Mouse (Mus musculus): ENCODE results near the gene Col18a1. TPM values are rescaled to one million over a fixed set of nuclear protein-coding genes. Genes with fewer than 3 reads are reported as not detected.
"Not testable (repeated sequence)": the region's sequence is repeated elsewhere in the genome, so short reads cannot be mapped to it uniquely, and the experiment has no call there.

Col18a1 gene
- polyA plus RNA-seq, 1 experiment from 2014 or later = 107 TPM

GRCm38 (mm10) chr10:77150016-77150415 lies 16.3 kb downstream of the Col18a1 start:
- H3K27ac ChIP-seq = no peak overlapping the region
- no peak for ATAC-seq (ENCODE audit: low FRiP score, low read depth)
- no peaks in the 10 kb centered on the region for H3K9me3 ChIP-seq
- WGBS = 43% methylated on average over 8 of the region's 8 CpGs
- no peak overlapping the region for H3K9ac ChIP-seq
- H3K4me1 ChIP-seq = peaks cover 28% of the 10 kb centered on the region
- peak overlapping the region; percentile 52 for H3K4me2 ChIP-seq (replicated peaks)
- H3K4me3 ChIP-seq = no peak overlapping the region
- no peaks in the 10 kb centered on the region for H3K27me3 ChIP-seq (replicated peaks)
- H3K36me3 ChIP-seq = no peaks in the 10 kb centered on the region

DNA sequence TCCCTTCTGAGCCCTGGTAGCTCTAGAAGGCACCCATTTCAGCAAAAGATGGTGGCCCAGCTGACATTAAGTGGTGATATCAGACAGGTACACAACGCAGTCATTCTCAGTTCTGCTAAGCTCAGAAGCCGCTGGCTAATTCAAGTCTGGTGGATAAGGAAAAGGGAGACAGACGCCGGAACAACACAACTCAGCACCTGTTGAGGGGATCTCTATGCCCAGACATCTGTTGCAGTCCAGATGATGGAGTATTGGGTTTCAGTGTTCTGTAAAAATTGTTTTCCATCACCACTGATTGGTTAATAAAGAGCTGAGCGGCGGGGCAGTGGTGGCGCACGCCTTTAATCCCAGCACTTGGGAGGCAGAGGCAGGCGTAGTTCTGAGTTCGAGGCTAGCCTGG lies 18.8 kb downstream of the Col18a1 start:
- Histone ChIP-seq H3K9me3 (no peaks in the 10 kb centered on the region), H3K9ac (no peak overlapping the region), H3K4me3 (no peak overlapping the region), H3K36me3 (no peaks in the 10 kb centered on the region), H3K27me3 (replicated peaks) (no peaks in the 10 kb centered on the region), H3K27ac (no peak overlapping the region), H3K4me1 (peaks cover 27% of the 10 kb centered on the region), H3K4me2 (replicated peaks) (no peak overlapping the region)
- 87% methylated on average over 10 of the region's 10 CpGs for WGBS
- ATAC-seq (ENCODE audit: low FRiP score, low read depth) = no peak

- ATAC-seq (ENCODE audit: low FRiP score, low read depth) = no peak
- Histone ChIP-seq H3K4me1 (peaks cover 21% of the 10 kb centered on the region), H3K27ac (no peak overlapping the region), H3K9me3 (no peaks in the 10 kb centered on the region), H3K9ac (no peak overlapping the region), H3K36me3 (no peaks in the 10 kb centered on the region), H3K4me3 (no peak overlapping the region), H3K4me2 (replicated peaks) (no peak overlapping the region), H3K27me3 (replicated peaks) (no peaks in the 10 kb centered on the region)
- WGBS = 82% methylated on average over 4 of the region's 4 CpGs
Measured at GRCm38 (mm10) chr10:77146901-77147463, 19.4 kb downstream of the Col18a1 start.

GRCm38 (mm10) chr10:77145946-77146345 lies 20.4 kb downstream of the Col18a1 start:
- no peak overlapping the region for H3K4me2 ChIP-seq (replicated peaks)
- no peaks in the 10 kb centered on the region for H3K27me3 ChIP-seq (replicated peaks)
- H3K9me3 ChIP-seq = no peaks in the 10 kb centered on the region
- H3K36me3 ChIP-seq = no peaks in the 10 kb centered on the region
- H3K4me3 ChIP-seq = no peak overlapping the region
- H3K9ac ChIP-seq = no peak overlapping the region
- WGBS = 56% methylated on average over 1 of the region's 1 CpGs
- peaks cover 11% of the 10 kb centered on the region for H3K4me1 ChIP-seq
- no peak overlapping the region for H3K27ac ChIP-seq
- no peak for ATAC-seq (ENCODE audit: low FRiP score, low read depth)

DNA sequence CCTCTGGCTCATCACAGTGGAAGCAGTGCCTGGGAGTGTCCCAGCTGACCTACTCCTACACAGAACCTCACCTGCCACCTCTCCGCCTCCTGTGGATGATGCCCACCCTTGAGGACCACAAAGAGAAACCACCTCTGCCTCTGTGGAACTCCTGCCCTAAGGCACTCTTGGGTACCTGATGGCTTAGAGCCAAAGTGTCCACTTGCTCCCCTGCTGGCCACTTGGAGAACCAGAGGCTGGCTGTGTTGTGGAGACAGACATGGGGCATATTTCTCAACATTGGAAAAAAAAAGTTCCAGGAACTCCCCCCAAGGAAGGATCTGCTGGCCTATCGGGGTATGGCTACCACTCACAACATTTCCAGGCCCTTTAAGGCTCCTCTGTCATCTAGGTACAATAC lies 22.0 kb downstream of the Col18a1 start:
- Histone ChIP-seq H3K4me3 (no peak overlapping the region), H3K27me3 (replicated peaks) (no peaks in the 10 kb centered on the region), H3K27ac (no peak overlapping the region), H3K4me1 (no peaks in the 10 kb centered on the region), H3K36me3 (no peaks in the 10 kb centered on the region), H3K4me2 (replicated peaks) (no peak overlapping the region), H3K9ac (no peak overlapping the region), H3K9me3 (no peaks in the 10 kb centered on the region)
- WGBS = 90% methylated on average over 2 of the region's 2 CpGs
- no peak for ATAC-seq (ENCODE audit: low FRiP score, low read depth)

DNA sequence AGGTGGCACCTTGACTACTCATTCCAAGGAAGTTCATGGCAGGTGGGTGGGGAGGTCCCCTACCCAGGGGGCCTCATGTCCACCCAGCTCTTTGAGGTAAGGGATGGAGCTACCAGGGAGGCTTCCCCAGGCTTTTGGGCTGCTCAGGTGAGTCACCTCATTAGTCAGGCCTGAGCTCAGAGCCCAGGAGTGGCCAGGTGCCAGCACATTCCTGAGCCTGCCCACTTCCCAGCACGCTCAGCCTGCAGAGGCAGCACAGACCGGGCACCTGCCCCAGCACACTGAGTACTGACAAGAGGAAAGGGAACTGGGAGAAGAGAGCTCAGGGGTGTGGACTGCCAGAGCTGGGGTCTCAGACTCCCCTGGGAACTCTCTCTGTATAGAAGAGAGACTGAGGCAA lies 24.0 kb downstream of the Col18a1 start:
- 98% methylated on average over 2 of the region's 2 CpGs for WGBS
- Histone ChIP-seq H3K4me2 (replicated peaks) (no peak overlapping the region), H3K9me3 (no peaks in the 10 kb centered on the region), H3K36me3 (no peaks in the 10 kb centered on the region), H3K9ac (no peak overlapping the region), H3K27ac (no peak overlapping the region), H3K4me3 (no peak overlapping the region), H3K27me3 (replicated peaks) (no peaks in the 10 kb centered on the region), H3K4me1 (no peaks in the 10 kb centered on the region)
- no peak for ATAC-seq (ENCODE audit: low FRiP score, low read depth)

DNA sequence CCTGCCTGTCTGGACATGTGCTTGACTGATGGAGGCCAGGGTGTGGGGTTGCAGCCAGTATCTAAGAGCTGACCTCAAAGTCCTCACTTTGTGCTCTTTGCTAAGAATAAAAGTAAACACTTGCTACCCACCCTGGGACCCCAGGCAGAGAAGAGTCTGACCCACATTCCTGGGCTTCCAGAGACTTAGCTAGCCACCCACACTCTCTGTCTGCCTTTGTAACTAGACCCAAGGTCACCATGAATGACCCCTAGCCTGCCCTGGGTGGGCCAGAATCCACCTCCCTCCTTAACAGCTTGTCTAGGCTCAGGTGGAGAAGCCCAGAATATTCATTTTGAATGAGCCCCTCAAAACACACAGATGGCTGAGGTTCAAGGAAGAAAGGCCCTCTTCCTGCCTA lies 28.0 kb downstream of the Col18a1 start:
- Histone ChIP-seq H3K9ac (no peak overlapping the region), H3K9me3 (no peaks in the 10 kb centered on the region), H3K4me2 (replicated peaks) (no peak overlapping the region), H3K36me3 (peaks cover 6% of the 10 kb centered on the region; the same call in 1 of the 2 replicates), H3K4me1 (peaks cover 4% of the 10 kb centered on the region; the same call in 1 of the 2 replicates), H3K27ac (no peak overlapping the region), H3K4me3 (no peak overlapping the region), H3K27me3 (replicated peaks) (no peaks in the 10 kb centered on the region)
- ATAC-seq (ENCODE audit: low FRiP score, low read depth) = no peak

DNA sequence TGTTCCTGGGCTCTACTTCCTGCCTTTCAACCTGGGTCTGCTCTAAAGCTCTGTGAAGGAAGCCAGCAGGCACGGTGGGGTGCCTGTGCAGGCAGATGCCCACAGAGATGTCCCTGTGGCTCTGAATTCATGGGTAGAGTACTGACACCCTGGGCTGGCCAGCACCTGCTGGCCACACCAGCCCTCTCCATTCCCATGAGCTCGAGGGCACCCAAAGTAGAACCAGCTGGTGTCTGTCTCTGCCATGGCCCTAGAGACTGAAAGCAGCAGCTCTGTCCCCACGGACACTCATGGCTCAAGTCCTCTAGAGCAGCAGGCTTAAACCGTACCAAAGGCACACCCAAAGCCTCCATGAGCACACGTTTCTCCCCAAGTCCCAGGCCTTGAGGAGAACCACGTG lies 30.1 kb downstream of the Col18a1 start:
- Histone ChIP-seq H3K27me3 (replicated peaks) (no peaks in the 10 kb centered on the region), H3K4me3 (no peak overlapping the region), H3K9ac (no peak overlapping the region), H3K36me3 (peaks cover 6% of the 10 kb centered on the region; the same call in 1 of the 2 replicates), H3K27ac (no peak overlapping the region), H3K9me3 (no peaks in the 10 kb centered on the region), H3K4me1 (peaks cover 18% of the 10 kb centered on the region), H3K4me2 (replicated peaks) (no peak overlapping the region)
- ATAC-seq (ENCODE audit: low FRiP score, low read depth) = no peak
- WGBS = 90% methylated on average over 6 of the region's 6 CpGs

DNA sequence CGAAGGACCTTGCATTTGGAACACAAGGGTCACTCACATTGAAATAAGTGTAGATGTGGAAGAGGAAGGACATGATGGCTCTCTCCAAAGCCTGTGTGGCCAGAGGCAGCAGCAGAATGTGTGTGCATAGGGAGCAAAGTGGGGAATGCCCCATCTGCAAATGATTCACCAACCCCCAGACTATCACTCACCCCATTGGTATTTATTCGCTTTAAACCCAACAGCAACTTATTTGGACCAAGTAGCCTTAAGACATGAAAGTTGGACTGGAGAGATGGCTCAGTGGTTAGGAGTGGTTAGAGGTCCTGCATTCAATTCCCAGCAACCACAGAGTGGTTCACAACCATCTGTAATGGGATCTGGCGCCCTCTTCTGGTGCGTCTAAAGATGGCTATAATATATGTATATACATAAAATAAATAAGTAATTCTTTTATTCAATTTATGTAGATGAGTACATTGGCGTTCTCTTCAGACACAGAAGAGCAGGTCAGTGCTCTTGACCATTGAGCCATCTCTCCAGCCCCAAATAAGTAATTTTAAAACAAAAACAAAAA lies 31.0 kb downstream of the Col18a1 start:
- Histone ChIP-seq H3K36me3 (peaks cover 6% of the 10 kb centered on the region; the same call in 1 of the 2 replicates), H3K9me3 (no peaks in the 10 kb centered on the region), H3K4me1 (peaks cover 25% of the 10 kb centered on the region), H3K9ac (no peak overlapping the region), H3K27ac (no peak overlapping the region), H3K4me3 (no peak overlapping the region), H3K4me2 (replicated peaks) (no peak overlapping the region), H3K27me3 (replicated peaks) (no peaks in the 10 kb centered on the region)
- ATAC-seq (ENCODE audit: low FRiP score, low read depth) = no peak
- WGBS = 92% methylated on average over 5 of the region's 5 CpGs

DNA sequence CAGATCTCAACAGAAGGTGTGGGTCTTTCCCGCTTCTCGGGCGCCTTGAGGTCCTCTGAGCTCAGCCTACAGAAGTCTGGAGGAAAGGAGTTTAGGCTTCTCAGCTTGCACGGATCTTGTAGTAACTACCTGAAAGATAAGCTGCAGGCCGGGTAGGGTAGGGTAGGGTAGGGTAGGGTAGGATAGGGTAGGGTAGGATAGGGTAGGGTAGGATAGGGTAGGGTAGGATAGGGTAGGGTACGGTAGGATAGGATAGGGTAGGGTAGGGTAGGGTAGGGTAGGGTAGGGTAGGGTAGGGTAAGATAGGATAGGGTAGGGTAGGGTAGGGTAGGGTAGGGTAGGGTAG lies 31.6 kb downstream of the Col18a1 start:
- not testable (repeated sequence) for H3K36me3 ChIP-seq; H3K27ac ChIP-seq; H3K4me2 ChIP-seq (replicated peaks); H3K9ac ChIP-seq; H3K9me3 ChIP-seq; H3K27me3 ChIP-seq (replicated peaks); ATAC-seq (ENCODE audit: low FRiP score, low read depth); H3K4me3 ChIP-seq
- 81% methylated on average over 6 of the region's 6 CpGs for WGBS
- peaks cover 25% of the 10 kb centered on the region for H3K4me1 ChIP-seq

GRCm38 (mm10) chr10:77133951-77134806 lies 32.2 kb downstream of the Col18a1 start:
- no peak for ATAC-seq (ENCODE audit: low FRiP score, low read depth)

DNA sequence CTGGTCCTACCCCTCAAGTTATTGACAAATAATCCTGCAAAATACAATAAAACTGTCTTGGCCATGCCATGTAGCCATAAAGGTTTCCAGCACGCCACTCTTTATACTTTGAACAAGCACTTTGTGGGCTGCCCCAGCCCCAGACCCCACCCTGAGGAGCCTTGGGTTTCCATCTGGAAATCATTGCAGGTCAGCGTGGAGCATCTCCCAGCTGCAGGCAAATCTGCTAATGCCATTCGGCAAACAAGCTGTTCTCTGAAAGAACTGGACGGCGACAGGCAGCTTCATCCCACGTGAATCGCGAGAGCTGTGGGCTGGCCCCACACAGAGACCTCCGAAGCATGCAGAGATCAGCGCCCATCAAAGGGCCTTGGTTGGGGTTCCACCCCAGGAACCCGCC lies 34.2 kb downstream of the Col18a1 start:
- Histone ChIP-seq H3K9ac (no peak overlapping the region), H3K4me3 (no peak overlapping the region), H3K27me3 (replicated peaks) (no peaks in the 10 kb centered on the region), H3K9me3 (no peaks in the 10 kb centered on the region), H3K27ac (no peak overlapping the region), H3K4me1 (peaks cover 25% of the 10 kb centered on the region), H3K4me2 (replicated peaks) (no peak overlapping the region), H3K36me3 (peaks cover 4% of the 10 kb centered on the region; the same call in 1 of the 2 replicates)
- no peak for ATAC-seq (ENCODE audit: low FRiP score, low read depth)
- WGBS = 43% methylated on average over 11 of the region's 11 CpGs

More at GRCm38 (mm10) chr10:77133951-77134806, 32.2 kb downstream of the Col18a1 start:
- Histone ChIP-seq H3K4me2 (replicated peaks) (no peak overlapping the region), H3K9me3 (no peaks in the 10 kb centered on the region), H3K9ac (no peak overlapping the region), H3K27ac (no peak overlapping the region), H3K4me3 (no peak overlapping the region), H3K27me3 (replicated peaks) (no peaks in the 10 kb centered on the region), H3K4me1 (peaks cover 25% of the 10 kb centered on the region), H3K36me3 (peaks cover 6% of the 10 kb centered on the region; the same call in 1 of the 2 replicates)
- 61% methylated on average over 13 of the region's 13 CpGs for WGBS

Data from neural tube, embryonic 12.5 days (tissue).